Mouse (Mus musculus): ENCODE measurements around the gene Abca7.

The Abca7 gene

DNA sequence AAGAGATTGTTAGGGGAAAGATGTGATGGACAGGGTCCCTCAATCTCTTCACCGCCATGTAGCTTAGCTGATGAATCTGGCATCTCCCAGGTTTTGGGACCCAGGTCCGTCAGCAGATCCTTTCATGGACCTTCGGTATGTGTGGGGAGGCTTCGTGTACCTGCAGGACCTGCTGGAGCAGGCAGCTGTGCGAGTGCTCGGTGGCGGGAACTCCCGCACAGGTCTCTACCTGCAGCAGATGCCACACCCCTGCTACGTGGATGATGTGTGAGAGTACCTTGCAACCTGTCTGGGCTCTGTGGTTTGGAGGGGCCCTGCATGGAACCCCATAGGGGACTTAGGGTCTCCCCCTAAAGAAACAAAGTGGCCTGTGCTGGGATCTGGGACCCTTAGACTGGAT, 5.7 kb downstream of the Abca7 start:
- no peak for TF ChIP-seq GATA4 (IDR thresholded peaks at IDR 0.05; ENCODE audit: insufficient replicate concordance, low read length)

DNA sequence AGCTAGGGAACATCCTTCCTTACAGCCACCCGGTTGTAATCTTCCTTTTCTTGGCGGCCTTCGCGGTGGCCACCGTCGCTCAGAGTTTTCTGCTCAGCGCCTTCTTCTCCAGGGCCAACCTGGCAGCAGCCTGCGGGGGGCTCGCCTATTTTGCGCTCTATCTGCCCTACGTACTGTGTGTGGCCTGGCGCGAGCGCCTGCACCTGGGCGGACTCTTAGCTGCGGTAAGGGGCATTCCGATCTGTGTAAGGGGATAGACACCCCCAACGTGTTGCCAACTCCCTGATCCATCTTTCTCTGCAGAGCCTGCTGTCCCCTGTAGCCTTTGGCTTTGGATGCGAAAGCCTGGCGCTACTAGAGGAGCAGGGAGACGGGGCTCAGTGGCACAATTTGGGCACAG, 6.5 kb downstream of the Abca7 start:
- TF ChIP-seq GATA4 (IDR thresholded peaks at IDR 0.05; ENCODE audit: insufficient replicate concordance, low read length) = no peak

- TF ChIP-seq GATA4 (IDR thresholded peaks at IDR 0.05; ENCODE audit: insufficient replicate concordance, low read length) = peak; percentile 81; the same call in 1 of the 2 replicates
These were observed 7.3 kb downstream of the Abca7 start for GRCm38 (mm10) chr10:80003374-80004232.

- TF ChIP-seq GATA4 (IDR thresholded peaks at IDR 0.05; ENCODE audit: insufficient replicate concordance, low read length) = no peak
These were observed 8.0 kb downstream of the Abca7 start for GRCm38 (mm10) chr10:80004233-80004705.

- no peak for TF ChIP-seq GATA4 (IDR thresholded peaks at IDR 0.05; ENCODE audit: insufficient replicate concordance, low read length)
These were observed 15.4 kb downstream of the Abca7 start for GRCm38 (mm10) chr10:80011740-80012139.

DNA sequence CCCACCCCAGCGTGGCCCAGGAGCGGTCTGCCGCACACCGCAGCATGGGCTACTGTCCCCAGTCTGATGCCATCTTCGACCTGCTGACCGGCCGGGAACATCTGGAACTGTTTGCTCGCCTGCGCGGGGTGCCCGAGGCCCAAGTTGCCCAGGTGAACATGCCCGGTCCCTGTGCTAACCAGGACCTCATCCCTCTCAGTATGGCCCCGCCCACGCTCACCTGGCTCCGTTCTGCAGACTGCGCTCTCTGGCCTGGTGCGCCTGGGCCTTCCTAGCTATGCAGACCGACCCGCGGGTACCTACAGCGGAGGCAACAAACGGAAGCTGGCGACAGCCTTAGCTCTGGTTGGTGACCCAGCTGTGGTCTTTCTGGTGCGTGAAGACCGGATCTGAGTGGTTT, 17.3 kb downstream of the Abca7 start:
- no peak for TF ChIP-seq GATA4 (IDR thresholded peaks at IDR 0.05; ENCODE audit: insufficient replicate concordance, low read length)

- no peak for TF ChIP-seq GATA4 (IDR thresholded peaks at IDR 0.05; ENCODE audit: insufficient replicate concordance, low read length)
These were observed 18.4 kb downstream of the Abca7 start for GRCm38 (mm10) chr10:80014484-80015290.

DNA sequence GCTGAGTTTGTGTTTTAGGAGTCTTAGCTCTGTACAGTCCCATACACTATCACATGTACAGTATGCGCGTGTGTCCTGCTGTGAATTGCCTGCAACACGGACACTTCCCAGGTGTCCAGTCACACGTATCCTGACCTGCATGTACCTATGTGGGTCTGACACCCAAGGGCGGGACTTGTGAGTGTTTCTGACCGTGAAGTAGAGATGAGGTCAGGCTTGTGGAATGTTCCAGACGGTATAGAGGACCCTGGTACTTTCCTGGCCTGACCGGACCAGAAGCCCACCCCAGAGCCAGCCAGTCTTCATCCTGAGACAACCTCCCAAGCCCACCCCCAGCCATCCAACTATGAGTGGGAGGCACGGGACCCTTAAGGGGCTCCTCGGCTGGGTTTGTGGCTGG, 19.3 kb downstream of the Abca7 start:
- no peak for TF ChIP-seq GATA4 (IDR thresholded peaks at IDR 0.05; ENCODE audit: insufficient replicate concordance, low read length)

DNA sequence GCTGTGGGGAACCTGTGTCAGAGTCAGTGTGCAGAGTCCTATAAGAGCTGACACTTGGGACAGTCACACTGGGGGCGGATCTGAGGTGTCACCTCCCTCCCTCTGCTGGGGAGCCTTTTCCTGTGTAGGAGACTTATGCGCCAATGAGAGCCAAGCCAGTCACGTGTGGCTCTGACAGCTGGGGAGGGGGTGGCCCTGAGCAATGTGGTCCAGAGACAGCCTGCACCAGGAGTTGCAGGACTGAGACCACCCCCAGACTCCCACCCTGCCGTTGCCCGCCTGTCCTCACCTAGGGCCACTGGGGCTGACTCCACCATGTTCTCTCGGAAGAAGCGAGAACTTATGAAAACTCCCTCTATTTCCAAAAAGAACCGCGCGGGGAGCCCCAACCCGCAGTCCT, 20.2 kb downstream of the Abca7 start, which contains the start of gene Arhgap45:
Arhgap45 (plus strand) TSS at position 143 of the 400 bp plus-strand sequence.
- TF ChIP-seq GATA4 (IDR thresholded peaks at IDR 0.05; ENCODE audit: insufficient replicate concordance, low read length) = no peak

- no peak for TF ChIP-seq GATA4 (IDR thresholded peaks at IDR 0.05; ENCODE audit: insufficient replicate concordance, low read length)
These were observed 20.6 kb downstream of the Abca7 start for GRCm38 (mm10) chr10:80016931-80017330.

DNA sequence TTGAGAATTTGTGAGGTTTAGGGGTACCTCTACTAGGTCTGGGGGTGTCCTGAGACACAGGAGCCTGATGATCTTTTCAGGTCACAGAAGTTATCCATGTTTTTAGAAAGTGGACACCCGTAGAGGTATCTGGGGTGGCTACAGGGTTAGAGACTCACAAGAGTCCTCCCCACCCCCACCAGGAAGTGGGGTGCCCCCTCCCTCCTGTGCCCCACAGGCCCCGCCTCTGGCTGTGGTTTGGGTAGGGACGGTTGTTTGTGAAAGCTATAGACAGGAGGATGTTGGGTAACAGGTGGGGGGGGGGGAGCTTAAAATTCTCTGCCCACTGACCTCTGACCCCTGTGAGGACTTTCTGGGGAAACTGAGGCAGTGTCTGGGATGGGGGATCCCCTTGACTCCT, 21.1 kb downstream of the Abca7 start:
- TF ChIP-seq GATA4 (IDR thresholded peaks at IDR 0.05; ENCODE audit: insufficient replicate concordance, low read length) = no peak

GRCm38 (mm10) chr10:80017771-80018170, 21.5 kb downstream of the Abca7 start:
- no peak for TF ChIP-seq GATA4 (IDR thresholded peaks at IDR 0.05; ENCODE audit: insufficient replicate concordance, low read length)

GRCm38 (mm10) chr10:80018739-80019297, 22.5 kb downstream of the Abca7 start:
- peak; percentile 81; the same call in 1 of the 2 replicates for TF ChIP-seq GATA4 (IDR thresholded peaks at IDR 0.05; ENCODE audit: insufficient replicate concordance, low read length)

DNA sequence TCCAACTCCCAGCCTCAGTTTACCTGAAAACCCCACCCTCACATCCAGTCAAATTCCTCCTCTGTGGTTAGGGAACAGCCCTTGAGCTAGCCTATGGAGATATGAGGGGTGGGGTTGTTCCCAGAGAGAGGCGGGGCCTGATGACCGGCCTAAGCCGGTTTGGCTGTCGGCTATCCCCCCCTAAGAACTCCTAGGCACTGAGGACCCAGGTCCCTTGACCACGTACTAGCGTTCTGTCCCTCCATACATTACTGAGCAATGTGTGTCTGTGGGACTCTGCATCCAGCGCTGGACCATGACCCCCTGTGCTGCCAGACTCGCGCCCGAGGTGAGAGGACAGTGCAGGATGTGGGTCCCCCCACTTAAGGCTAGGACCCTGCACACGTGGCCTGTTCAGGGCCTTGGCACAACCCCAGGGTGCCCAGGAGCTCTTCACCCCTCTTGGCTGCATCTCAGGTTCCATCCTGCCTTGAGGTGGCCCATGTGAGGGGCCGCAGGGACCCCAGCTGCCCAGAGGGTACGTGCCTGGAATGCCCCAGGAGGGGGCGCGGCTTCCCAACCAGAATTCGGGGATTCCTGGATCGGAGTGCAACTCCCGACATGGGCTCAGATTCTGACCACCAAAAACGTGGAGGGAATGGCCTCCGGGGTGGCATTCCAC, 23.3 kb downstream of the Abca7 start:
- no peak for TF ChIP-seq GATA4 (IDR thresholded peaks at IDR 0.05; ENCODE audit: insufficient replicate concordance, low read length)

DNA sequence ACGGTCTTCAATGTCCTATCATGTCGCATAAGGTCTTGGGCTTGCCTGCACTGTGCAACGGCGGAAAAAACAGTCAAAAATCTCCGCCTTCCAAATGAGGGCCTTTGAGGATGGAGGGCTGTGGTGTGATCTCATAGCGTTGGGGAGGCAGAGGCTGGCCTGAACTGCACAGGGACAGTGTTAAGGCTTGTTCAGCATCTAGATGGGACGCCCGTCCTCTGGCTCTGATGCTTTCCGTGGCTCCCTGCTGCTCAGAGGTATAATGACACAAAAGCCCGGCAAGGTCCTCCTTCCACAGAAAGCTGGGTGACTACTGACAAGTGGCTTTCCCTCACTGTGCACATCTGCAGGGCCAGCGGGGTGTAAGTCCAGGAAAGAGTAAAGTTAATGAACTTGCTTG, 23.9 kb downstream of the Abca7 start:
- no peak for TF ChIP-seq GATA4 (IDR thresholded peaks at IDR 0.05; ENCODE audit: insufficient replicate concordance, low read length)
